Mouse (Mus musculus) heart, postnatal 0 days (tissue): ENCODE measurements around the gene Zfp704.

Experiments used
- CTCF ChIP-seq: IDR thresholded peaks from 2 replicates; pipeline ENCODE4 v1.5.1; 2016; ENCODE audit warnings: antibody characterized with exemption, control low read depth, low read depth
- EP300 ChIP-seq: IDR thresholded peaks from 2 replicates; pipeline ENCODE4 v1.6.1; 2016; ENCODE audit warnings: antibody characterized with exemption, low read depth

DNA sequence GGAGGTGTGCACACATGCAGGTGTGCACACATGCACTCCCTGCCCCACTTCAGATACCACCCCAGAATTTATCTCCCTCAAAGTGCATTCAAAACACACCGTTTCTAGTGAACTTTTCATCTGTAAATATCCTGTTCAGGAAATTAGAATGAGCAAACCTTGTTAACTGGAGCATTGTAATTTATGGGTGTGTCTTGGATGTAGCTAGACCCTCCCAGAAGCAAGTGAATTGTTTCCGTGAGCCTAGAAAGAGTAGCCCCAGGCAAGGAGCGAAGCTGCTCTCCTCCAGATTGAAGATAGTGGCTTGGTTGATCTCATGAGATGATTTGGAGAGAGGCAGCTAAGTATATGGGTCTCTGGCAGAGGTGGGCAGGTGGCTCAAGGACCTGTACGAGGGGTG is 1.3 kb upstream of the Zfp704 start:
- TF ChIP-seq CTCF: no peak
- TF ChIP-seq EP300: no peak
